Mouse (Mus musculus): ENCODE measurements around the gene Psme1.

DNA sequence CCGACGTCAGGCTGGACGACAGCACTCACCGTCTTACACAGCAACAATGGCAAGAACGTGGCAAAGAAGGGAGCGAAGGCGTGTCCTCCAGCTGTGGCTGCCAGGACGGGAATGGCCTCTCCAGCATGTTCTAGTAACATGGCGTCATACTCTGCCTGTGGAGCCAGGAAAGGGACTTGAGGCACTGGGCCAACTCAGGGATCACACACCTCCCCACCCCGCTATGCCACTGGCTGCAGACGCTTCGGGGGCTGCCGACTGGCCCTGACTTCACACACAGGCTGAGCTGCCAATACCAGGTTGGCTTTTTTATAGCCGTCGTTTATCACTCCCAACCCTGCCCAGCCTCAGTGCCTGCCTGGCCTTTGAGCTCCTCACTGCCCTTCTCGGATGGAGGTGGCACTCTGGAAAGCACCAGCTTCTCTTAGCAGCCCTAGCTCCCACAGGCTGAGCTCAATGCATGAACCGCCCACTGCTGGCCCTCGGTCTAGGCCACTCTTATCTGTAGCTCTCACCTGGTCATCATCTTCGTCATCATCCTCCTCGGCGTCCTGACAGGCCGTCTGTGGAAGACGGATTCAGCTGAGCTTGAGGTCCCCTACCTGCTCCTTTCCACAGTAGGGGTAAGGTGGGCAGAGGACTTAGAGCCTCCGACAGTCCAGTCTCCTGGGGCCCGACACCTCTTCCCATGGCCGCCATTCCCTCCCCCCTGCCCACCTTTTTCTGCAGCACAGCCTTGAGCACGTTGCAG is 50.3 kb downstream of the Psme1 start:
- TF ChIP-seq CTCF (IDR thresholded peaks at IDR 0.05; ENCODE audit: control insufficient read depth, insufficient read depth, low read length), result no peak
- 0 out of 2 replicates have a peak, but pooled peaks have one; percentile 11 for TF ChIP-seq POLR2A (IDR thresholded peaks at IDR 0.05; ENCODE audit: borderline replicate concordance, control insufficient read depth, low read depth, low read length)
